Mouse (Mus musculus): ENCODE measurements around the gene Pbx1.

GRCm38 (mm10) chr1:168230134-168230533 is 201.9 kb downstream of the Pbx1 start:
- TF ChIP-seq CTCF (IDR thresholded peaks at IDR 0.05; ENCODE audit: insufficient read depth, low read depth, low read length) (no peak), POLR2A (IDR thresholded peaks at IDR 0.05; ENCODE audit: insufficient read depth, low read depth, low read length) (no peak)
